In genomic region chr10:77878985-77879384, GRCm38 (mm10) we compare ENCODE assay signal across 11 mouse cellular contexts. TPM values are rescaled to one million over a fixed set of nuclear protein-coding genes. Genes with fewer than 3 reads are reported as not detected.
DNase-seq lines count a peak whose midpoint lies in the region; TF ChIP-seq lines count a peak whose summit lies in the region.
"Had no signal": no experiment of that assay in that cellular context is flagged by ENCODE, and none has a peak within 500 bp of the region (broad histone marks: within the 10 kb centered on the region; RNA-seq: fewer than 3 reads in every experiment).

No protein-coding gene starts in this region.

- H3K4me3 ChIP-seq in E14TG2a.4 (replicated peaks; ENCODE audit: low read length): no peak overlapping the region

- 0 out of 2 replicates have a peak, but pooled peaks cover 6% of the 10 kb centered on the region for H3K4me1 ChIP-seq in E14TG2a.4 (replicated peaks; ENCODE audit: low read depth, low read length)

- H3K9me3 ChIP-seq in E14TG2a.4 (ENCODE audit: low read length): no peaks in the 10 kb centered on the region

- no peaks in the 10 kb centered on the region for H3K27me3 ChIP-seq in E14TG2a.4 (ENCODE audit: insufficient read depth, low read length)

- peak; percentile 42 for DNase-seq in adrenal gland, adult 2 months
- no peak for DNase-seq in adrenal gland, postnatal 4 days (ENCODE audit: low spot score in 2 of 2)
- DNase-seq in layer of hippocampus, adult 11-12 months (ENCODE audit: low spot score): peak; percentile 28
- DNase-seq in layer of hippocampus, adult 9-10 months (ENCODE audit: low spot score): no peak
- DNase-seq in kidney, postnatal 36 days: peak; percentile 33 to 73
- DNase-seq in c-Kit-positive CD71-positive TER-119-positive erythroid progenitor cells, embryonic 14.5 days (ENCODE audit: low spot score): no peak
- no peak for DNase-seq in cerebellum, adult 11-12 months

- TF ChIP-seq CTCF in E14TG2a.4 (conservative IDR thresholded peaks at IDR 0.05; ENCODE audit: low read length): peak; percentile 44

- no peaks in the 10 kb centered on the region for H3K36me3 ChIP-seq in E14TG2a.4 (ENCODE audit: insufficient read depth, low read length)

RNA-seq across cellular contexts. Expression of gene Gm3285, which starts 17.2 kb away (rescaled TPM):
- not detected for total RNA-seq in adrenal gland, adult 2 months (2021)
- not detected in 2 replicates for polyA plus RNA-seq in adrenal gland, adult 2 months (2012; rRNA removed)
- total RNA-seq in adrenal gland, postnatal 4 days (2021): not detected
- polyA plus RNA-seq: C2C12; large intestine, adult 2 months had no signal

RNA-seq across cellular contexts. Expression of gene Lrrc3, which starts 23.4 kb away (rescaled TPM):
- total RNA-seq in adrenal gland, adult 2 months (2021): 1 to 10 TPM; 5.2 to 8.1 TPM
- 4.1 and 6.3 TPM in 2 replicates for polyA plus RNA-seq in adrenal gland, adult 2 months (2012; rRNA removed)
- total RNA-seq in adrenal gland, postnatal 4 days (2021): 10 to 100 TPM in 1 of 2 experiments, 1 to 10 TPM in 1; 9.8 to 14.6 TPM

RNA-seq across cellular contexts. Expression of gene Gm10318, which starts 26.3 kb away (rescaled TPM):
- total RNA-seq in adrenal gland, adult 2 months (2021): not detected
- not detected in 2 replicates for polyA plus RNA-seq in adrenal gland, adult 2 months (2012; rRNA removed)
- total RNA-seq in adrenal gland, postnatal 4 days (2021): not detected
- polyA plus RNA-seq: C2C12; large intestine, adult 2 months had no signal

RNA-seq across cellular contexts. Expression of gene Gm36176, which starts 32.4 kb away (rescaled TPM):
- not detected for total RNA-seq in adrenal gland, adult 2 months (2021)
- polyA plus RNA-seq in adrenal gland, adult 2 months (2012; rRNA removed): not detected in 2 replicates
- total RNA-seq in adrenal gland, postnatal 4 days (2021): not detected
- polyA plus RNA-seq: C2C12; embryonic facial prominence, embryonic 14.5 days; large intestine, adult 2 months had no signal

RNA-seq across cellular contexts. Expression of gene Krtap10-10, which starts 43.2 kb away (rescaled TPM):
- total RNA-seq in adrenal gland, adult 2 months (2021): not detected
- not detected in 2 replicates for polyA plus RNA-seq in adrenal gland, adult 2 months (2012; rRNA removed)
- total RNA-seq in adrenal gland, postnatal 4 days (2021): not detected
- polyA plus RNA-seq: C2C12; embryonic facial prominence, embryonic 14.5 days; large intestine, adult 2 months had no signal

Comparison
In these comparisons a context has a peak if more than half of its experiments do, and no peak if none do; other contexts are left out.
1. DNase-seq: peak in adrenal gland, adult 2 months (single experiment), layer of hippocampus, adult 11-12 months (single experiment) and kidney, postnatal 36 days (2 of 2); none in adrenal gland, postnatal 4 days (0 of 2), layer of hippocampus, adult 9-10 months (single experiment), c-Kit-positive CD71-positive TER-119-positive erythroid progenitor cells, embryonic 14.5 days (single experiment) and cerebellum, adult 11-12 months (single experiment).